Mouse (Mus musculus) heart, embryonic 10.5 days (tissue): ENCODE data around the gene Xpr1. TPM values are rescaled to one million over a fixed set of nuclear protein-coding genes. Genes with fewer than 3 reads are reported as not detected.

Source experiments
- DNase-seq: peaks from one replicate; pipeline ENCODE4 v3.0.0-alpha.2; 2017; ENCODE audit warnings: low spot score
- H3K27ac ChIP-seq: fragments of 300-500 bp; sonication (generic); 2 replicates; pipeline ENCODE4 v1.5.1; 2016; ENCODE audit warnings: mild to moderate bottlenecking
- H3K27me3 ChIP-seq: fragments of 300-500 bp; sonication (generic); 2 replicates; pipeline ENCODE4 v1.6.1; 2016; ENCODE audit warnings: mild to moderate bottlenecking; ENCODE audit not compliant: poor library complexity, insufficient read depth, severe bottlenecking
- H3K36me3 ChIP-seq: fragments of 300-500 bp; sonication (generic); 2 replicates; pipeline ENCODE4 v1.6.1; 2016; ENCODE audit warnings: mild to moderate bottlenecking, moderate library complexity
- H3K4me1 ChIP-seq: fragments of 300-500 bp; sonication (generic); 2 replicates; pipeline ENCODE4 v1.6.1; 2016; ENCODE audit warnings: mild to moderate bottlenecking
- H3K4me3 ChIP-seq: fragments of 300-500 bp; sonication (generic); 2 replicates; pipeline ENCODE4 v1.5.1; 2016; ENCODE audit warnings: mild to moderate bottlenecking, moderate library complexity
- H3K9me3 ChIP-seq: fragments of 300-500 bp; sonication (generic); 2 replicates; pipeline ENCODE4 v1.6.1; 2016; ENCODE audit warnings: mild to moderate bottlenecking, moderate library complexity
- WGBS: fragments of 180-500 bp; shearing (Covaris S2); methylation state at CpG from one replicate; pipeline ENCODE4 v1.1.7; 2016; 5-methylcytosine and 5-hydroxymethylcytosine counted together
- polyA plus RNA-seq: library from polyadenylated mRNA; unstranded; fragments of >200 nt; fragmentation: Nextera tagmentation; extraction: Ambion mirVana; gene quantifications from 2 replicates; pipeline ENCODE4 v1.2.1, GENCODE M21; 2016

Gene Xpr1
- polyA plus RNA-seq, 1 experiment from 2014 or later, result 9.6 TPM

DNA sequence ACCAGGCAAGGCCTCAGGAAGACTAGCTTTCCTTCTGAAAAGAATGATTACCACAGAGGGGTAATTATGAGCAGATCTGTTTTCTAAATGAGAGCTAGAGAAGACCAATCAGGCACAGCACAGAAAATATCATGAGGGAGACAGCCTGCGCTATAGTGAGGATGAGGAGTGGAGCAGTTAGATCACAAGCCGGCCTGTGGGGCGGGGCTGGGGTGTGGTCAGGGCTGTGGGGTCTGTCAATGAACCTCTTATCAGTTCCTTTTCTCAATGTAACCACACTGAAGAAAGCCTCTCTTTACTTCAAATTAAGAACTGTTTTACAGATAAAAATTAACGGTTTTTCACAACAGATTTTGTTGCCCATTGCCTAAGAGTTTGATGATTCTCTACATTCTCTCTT, 65.7 kb downstream of the Xpr1 start:
- peak; percentile 86 for DNase-seq
- no peaks in the 10 kb centered on the region for H3K36me3 ChIP-seq
- 72% methylated on average over 4 of the region's 4 CpGs for WGBS
- H3K9me3 ChIP-seq, result no peaks in the 10 kb centered on the region
- H3K4me3 ChIP-seq, result no peak overlapping the region
- no peak overlapping the region for H3K27ac ChIP-seq
- H3K27me3 ChIP-seq, result no peaks in the 10 kb centered on the region
- H3K4me1 ChIP-seq, result no peaks in the 10 kb centered on the region

DNA sequence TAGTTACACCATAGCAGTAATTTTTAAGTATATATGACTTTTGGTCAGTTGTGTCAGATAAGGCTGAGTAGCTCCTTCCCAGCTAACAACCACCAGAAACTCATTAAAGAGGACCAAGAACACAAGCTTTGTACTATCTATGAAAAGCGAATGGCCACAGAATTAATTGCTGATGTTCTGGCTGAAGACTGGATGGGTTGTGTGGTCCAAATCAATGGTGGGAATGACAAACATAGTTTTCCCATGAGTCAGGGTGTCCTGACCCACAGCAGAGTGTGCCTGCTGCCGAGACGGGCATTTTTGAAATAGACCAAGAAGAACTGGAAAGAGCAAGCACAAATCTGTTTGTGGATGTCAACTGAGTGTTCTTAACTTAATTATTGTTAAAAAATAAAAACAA, 68.7 kb downstream of the Xpr1 start:
- Histone ChIP-seq H3K9me3 (no peaks in the 10 kb centered on the region), H3K27ac (no peak overlapping the region), H3K4me3 (no peak overlapping the region), H3K36me3 (no peaks in the 10 kb centered on the region), H3K27me3 (no peaks in the 10 kb centered on the region), H3K4me1 (no peaks in the 10 kb centered on the region)
- no peak for DNase-seq
- 70% methylated on average over 3 of the region's 3 CpGs for WGBS

DNA sequence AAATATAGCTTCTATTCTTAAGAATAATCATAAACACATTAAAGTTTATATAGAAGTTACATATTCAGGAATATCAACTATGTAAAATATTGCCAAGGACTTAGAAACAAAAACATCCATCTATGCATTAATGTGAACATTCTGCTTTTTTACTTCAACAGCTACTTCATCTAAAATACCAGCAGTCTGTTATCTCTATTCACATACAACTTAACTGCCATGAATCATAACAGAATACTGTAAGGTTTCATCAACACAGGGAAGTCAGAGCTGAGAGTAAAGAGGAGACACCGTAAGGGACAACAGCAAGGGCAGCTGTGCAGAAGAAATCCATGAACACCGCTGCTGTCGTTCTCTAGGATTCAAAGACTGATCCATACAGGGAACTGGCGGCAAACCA, 69.9 kb downstream of the Xpr1 start:
- WGBS, result 83% methylated on average over 4 of the region's 4 CpGs

DNA sequence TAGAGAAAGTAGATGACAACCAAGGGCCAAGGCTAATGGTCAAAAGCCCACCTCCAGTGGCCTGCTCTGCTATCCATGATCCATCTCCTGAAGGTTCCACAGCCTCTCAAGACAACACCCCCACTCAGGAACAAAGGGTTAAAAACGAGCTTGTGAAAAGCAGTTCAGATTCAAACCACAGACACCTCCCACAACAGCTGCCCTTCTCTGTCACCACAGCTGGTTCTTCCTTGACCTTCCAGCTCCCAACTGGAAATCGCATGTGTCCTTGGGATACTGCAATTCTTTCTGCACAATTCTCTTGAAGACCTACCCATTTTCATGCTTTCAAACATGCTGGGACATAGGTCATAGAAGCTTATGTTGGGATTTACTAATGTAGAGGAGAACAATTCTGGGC, 73.2 kb downstream of the Xpr1 start:
- no peak for DNase-seq

More for the DNA sequence above, 69.9 kb downstream of the Xpr1 start:
- no peak for DNase-seq
- H3K36me3 ChIP-seq, result no peaks in the 10 kb centered on the region
- no peak overlapping the region for H3K4me3 ChIP-seq
- H3K4me1 ChIP-seq, result no peaks in the 10 kb centered on the region
- H3K9me3 ChIP-seq, result no peaks in the 10 kb centered on the region
- no peak overlapping the region for H3K27ac ChIP-seq
- no peaks in the 10 kb centered on the region for H3K27me3 ChIP-seq

DNA sequence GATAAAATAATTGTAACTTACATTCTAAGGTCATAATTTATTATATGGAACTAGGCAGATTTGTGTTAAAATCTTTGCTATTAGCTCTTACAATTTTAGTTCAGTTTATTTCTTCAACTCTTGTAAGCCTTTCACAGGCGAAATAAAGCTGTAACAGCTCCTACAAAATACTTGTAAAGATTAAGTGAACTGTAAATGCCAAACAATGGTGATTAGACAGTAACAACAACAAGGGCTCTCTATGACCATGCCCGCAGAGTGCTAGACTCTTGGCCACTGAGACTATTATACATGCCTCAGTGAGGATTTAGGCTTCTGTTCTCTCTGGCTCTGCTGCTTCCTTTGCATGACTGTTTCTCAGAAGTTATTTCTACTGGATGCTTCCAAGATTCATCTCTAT, 77.6 kb downstream of the Xpr1 start:
- Histone ChIP-seq H3K4me1 (no peaks in the 10 kb centered on the region), H3K27ac (no peak overlapping the region), H3K4me3 (no peak overlapping the region), H3K27me3 (no peaks in the 10 kb centered on the region), H3K9me3 (no peaks in the 10 kb centered on the region), H3K36me3 (no peaks in the 10 kb centered on the region)
- DNase-seq, result no peak
- 79% methylated on average over 2 of the region's 2 CpGs for WGBS

More for the DNA sequence above, 73.2 kb downstream of the Xpr1 start:
- Histone ChIP-seq H3K27ac (no peak overlapping the region), H3K27me3 (no peaks in the 10 kb centered on the region), H3K4me1 (no peaks in the 10 kb centered on the region), H3K36me3 (no peaks in the 10 kb centered on the region), H3K4me3 (no peak overlapping the region), H3K9me3 (no peaks in the 10 kb centered on the region)
- WGBS, result 82% methylated on average over 2 of the region's 2 CpGs

DNA sequence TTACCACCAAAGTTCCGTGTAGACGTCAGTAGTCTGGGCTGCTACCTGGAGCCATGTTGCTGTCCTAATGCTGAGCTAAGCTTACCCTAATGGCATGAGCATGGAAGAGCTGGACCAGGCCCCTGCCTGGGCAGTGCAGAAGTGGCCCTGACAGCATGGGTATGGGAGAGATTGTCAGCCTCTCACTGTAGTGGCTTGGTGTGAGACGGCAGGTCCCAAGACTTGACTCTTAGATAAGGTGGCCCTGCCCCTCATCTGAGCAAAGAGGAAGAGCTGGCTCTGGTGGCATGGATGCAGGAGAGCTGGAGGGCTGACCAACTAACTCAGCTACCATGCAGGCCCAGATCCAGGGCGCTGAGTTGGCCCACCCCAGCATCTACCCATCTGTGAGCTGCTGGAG, 79.9 kb downstream of the Xpr1 start:
- H3K27me3 ChIP-seq, result no peaks in the 10 kb centered on the region
- no peaks in the 10 kb centered on the region for H3K36me3 ChIP-seq
- 75% methylated on average over 4 of the region's 4 CpGs for WGBS
- H3K4me3 ChIP-seq, result no peak overlapping the region
- no peaks in the 10 kb centered on the region for H3K9me3 ChIP-seq
- H3K27ac ChIP-seq, result no peak overlapping the region
- no peaks in the 10 kb centered on the region for H3K4me1 ChIP-seq
- no peak for DNase-seq

DNA sequence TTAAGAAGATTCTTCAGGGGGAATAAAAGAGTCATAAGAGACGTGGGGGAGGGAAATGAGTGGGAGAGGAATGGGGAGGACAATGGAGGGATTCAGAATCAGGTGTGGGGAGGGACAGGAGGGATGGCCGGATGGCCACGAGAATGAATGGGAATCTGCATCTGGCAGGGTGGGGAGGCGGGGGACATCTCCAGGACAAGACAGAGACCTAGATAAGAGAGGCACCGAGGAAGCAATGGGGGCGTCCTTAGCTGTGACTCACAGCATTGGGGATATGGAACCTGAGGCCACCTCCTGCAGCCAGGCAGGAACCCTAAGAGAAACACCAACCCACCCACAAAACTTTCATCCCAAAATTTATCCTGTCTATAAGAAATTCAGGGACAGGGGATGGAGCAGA, 81.3 kb downstream of the Xpr1 start:
- 67% methylated on average over 6 of the region's 6 CpGs for WGBS
- DNase-seq, result no peak
- Histone ChIP-seq H3K4me3 (no peak overlapping the region), H3K9me3 (no peaks in the 10 kb centered on the region), H3K27me3 (no peaks in the 10 kb centered on the region), H3K27ac (no peak overlapping the region), H3K36me3 (0 out of 2 replicates have a peak, but pooled peaks cover under 1% of the 10 kb centered on the region), H3K4me1 (no peaks in the 10 kb centered on the region)

DNA sequence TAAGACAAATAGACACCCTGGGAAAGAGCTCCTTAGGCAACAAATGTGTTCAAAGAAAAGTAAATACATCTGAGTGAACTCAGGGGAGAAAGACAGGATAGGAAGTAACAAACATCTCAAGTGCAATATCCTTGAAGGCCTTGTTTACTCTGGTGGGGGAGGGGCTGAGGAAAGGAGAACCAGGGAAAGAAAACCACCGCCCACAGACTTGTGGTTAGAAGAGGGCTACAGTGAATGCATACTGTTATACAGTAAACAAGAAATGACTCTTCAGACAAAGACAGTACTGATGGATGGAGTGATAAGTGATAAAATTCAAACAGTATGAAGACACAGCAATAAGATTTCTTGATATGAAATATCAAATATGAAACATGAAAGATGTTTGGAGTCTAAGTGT, 95.0 kb downstream of the Xpr1 start:
- H3K36me3 ChIP-seq, result no peaks in the 10 kb centered on the region; the same call in 1 of the 2 replicates
- no peaks in the 10 kb centered on the region for H3K9me3 ChIP-seq
- no peaks in the 10 kb centered on the region for H3K4me1 ChIP-seq
- no peak overlapping the region for H3K4me3 ChIP-seq
- DNase-seq, result no peak
- H3K27me3 ChIP-seq, result no peaks in the 10 kb centered on the region
- WGBS, result 71% methylated on average over 1 of the region's 1 CpGs
- H3K27ac ChIP-seq, result no peak overlapping the region

DNA sequence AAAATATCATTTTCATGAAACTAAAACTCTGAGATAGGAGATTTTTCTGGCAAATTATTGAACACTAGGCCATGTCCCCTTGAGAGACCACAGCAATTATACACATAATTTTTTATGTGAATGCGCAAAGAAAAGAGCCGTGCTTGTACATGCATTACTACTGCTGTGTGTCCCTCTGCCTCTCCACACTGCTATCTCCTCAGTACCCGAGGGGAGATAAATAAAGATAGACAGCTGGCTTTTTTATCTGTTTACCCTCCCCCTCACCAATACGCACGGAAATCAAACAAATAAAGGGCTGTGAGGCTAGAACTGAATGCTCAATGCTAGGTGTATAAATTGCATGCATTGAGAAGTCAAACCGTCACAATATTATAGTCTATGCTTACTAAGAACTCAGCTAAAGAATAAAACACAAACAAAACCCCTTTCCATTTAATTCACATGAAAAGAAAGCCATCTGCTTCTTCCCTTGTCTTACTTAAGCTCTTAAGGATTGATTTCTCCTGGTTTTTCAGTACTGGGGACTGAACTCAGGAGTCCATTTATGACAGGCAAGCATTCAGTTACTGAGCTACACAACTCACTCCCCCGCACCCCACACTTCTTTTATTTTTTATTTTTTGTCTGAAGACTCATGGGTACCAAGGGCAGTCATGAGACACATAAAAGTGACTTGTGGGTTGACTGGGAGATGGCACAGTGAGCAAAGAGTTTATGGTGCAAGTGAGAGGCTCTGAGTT, 97.0 kb downstream of the Xpr1 start:
- DNase-seq, result no peak
- no peaks in the 10 kb centered on the region for H3K27me3 ChIP-seq
- H3K4me1 ChIP-seq, result no peaks in the 10 kb centered on the region
- 55% methylated on average over 7 of the region's 7 CpGs for WGBS
- H3K27ac ChIP-seq, result no peak overlapping the region
- H3K4me3 ChIP-seq, result no peak overlapping the region
- no peaks in the 10 kb centered on the region; the same call in 1 of the 2 replicates for H3K36me3 ChIP-seq
- no peaks in the 10 kb centered on the region for H3K9me3 ChIP-seq

DNA sequence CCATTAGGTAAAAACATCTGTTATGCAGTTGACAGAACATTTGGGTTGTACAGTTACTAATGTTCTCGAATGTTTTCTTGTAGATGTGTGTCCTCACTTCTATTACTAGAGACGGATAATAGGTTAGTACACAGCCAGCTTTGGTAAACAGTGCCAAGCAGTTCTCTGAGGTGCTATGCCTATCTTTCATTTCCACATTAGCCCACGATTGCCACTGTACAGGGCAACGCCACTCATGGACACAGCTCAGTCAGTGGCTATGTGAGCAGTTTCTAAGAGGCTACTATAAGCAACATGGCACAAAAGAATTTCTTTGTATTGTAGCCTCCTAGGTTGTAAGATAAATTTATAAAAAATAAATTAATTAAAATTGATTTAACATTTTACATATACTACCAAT, 97.7 kb downstream of the Xpr1 start:
- H3K27ac ChIP-seq, result no peak overlapping the region
- no peak for DNase-seq
- H3K9me3 ChIP-seq, result no peaks in the 10 kb centered on the region
- no peak overlapping the region for H3K4me3 ChIP-seq
- no peaks in the 10 kb centered on the region for H3K4me1 ChIP-seq
- no peaks in the 10 kb centered on the region; the same call in 1 of the 2 replicates for H3K36me3 ChIP-seq
- WGBS, result 85% methylated on average over 4 of the region's 4 CpGs
- H3K27me3 ChIP-seq, result no peaks in the 10 kb centered on the region

DNA sequence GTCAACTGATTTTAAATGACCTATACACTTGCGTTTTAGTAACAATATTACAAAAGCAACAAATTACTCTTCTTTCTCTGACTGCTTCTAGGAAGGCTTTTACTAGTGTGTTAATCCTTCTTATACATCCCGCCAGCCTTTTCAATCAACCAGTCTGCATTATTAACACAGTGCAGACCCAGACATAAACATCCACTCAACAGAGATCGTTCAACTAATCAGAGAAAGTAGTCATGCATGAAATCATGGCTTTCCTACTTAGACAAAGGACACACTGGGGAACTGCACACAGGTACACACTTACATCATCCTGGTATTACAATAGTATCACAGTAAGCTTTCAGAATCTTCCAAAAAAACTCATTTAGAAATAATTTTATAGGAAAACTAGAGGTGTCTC, 105.5 kb downstream of the Xpr1 start:
- H3K4me1 ChIP-seq, result no peaks in the 10 kb centered on the region
- H3K4me3 ChIP-seq, result no peak overlapping the region
- DNase-seq, result no peak
- no peaks in the 10 kb centered on the region for H3K9me3 ChIP-seq
- 83% methylated on average over 3 of the region's 3 CpGs for WGBS
- H3K27ac ChIP-seq, result no peak overlapping the region
- H3K36me3 ChIP-seq, result peaks cover 18% of the 10 kb centered on the region; the same call in 1 of the 2 replicates
- no peaks in the 10 kb centered on the region for H3K27me3 ChIP-seq

DNA sequence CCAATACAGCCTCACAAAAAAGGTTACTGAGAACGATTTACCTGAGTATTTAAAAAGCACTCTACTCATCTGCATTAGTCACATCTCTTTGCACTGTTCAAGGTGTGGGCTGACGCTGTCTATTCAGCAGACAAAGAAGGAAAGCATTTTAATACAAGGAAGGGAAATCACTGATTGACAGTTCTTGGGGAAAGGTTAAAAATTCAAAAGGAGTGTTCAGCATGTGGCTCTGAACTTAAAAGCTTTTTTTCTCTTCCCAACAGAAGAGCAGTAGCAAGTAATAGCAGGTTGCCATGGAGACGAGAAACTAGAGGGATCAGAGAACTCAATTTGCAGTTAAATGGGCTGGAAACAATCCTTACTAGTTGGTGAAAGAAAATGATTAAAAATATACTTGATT, 110.3 kb downstream of the Xpr1 start:
- Histone ChIP-seq H3K9me3 (no peaks in the 10 kb centered on the region), H3K36me3 (peaks cover 12% of the 10 kb centered on the region; the same call in 1 of the 2 replicates), H3K27me3 (no peaks in the 10 kb centered on the region), H3K4me3 (no peak overlapping the region), H3K27ac (no peak overlapping the region), H3K4me1 (no peaks in the 10 kb centered on the region)
- no peak for DNase-seq
- 74% methylated on average over 3 of the region's 3 CpGs for whole genome bisulfite sequencing

DNA sequence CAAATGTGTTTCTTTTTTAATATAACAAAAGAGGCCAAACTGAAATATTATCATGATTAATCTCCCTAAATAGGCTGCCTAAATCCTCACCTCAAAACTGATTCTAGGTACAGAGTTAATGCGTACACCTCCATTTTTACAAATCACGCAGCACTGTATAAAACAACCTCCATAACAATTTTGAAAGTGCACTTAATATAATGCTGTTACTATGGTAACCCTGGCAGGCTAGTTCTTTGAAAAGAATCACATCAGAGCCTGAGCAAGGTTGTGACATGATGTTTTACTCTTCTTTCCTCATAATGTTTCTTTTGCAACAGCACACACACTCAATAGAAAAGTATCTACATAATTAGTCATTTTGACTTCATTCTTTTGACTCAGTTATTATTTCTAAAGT, 113.8 kb downstream of the Xpr1 start:
- H3K4me1 ChIP-seq, result no peaks in the 10 kb centered on the region
- H3K27ac ChIP-seq, result no peak overlapping the region
- WGBS, result 91% methylated on average over 2 of the region's 2 CpGs
- DNase-seq, result no peak
- no peaks in the 10 kb centered on the region for H3K27me3 ChIP-seq
- H3K9me3 ChIP-seq, result no peaks in the 10 kb centered on the region
- H3K36me3 ChIP-seq, result peaks cover 8% of the 10 kb centered on the region; the same call in 1 of the 2 replicates
- no peak overlapping the region for H3K4me3 ChIP-seq

DNA sequence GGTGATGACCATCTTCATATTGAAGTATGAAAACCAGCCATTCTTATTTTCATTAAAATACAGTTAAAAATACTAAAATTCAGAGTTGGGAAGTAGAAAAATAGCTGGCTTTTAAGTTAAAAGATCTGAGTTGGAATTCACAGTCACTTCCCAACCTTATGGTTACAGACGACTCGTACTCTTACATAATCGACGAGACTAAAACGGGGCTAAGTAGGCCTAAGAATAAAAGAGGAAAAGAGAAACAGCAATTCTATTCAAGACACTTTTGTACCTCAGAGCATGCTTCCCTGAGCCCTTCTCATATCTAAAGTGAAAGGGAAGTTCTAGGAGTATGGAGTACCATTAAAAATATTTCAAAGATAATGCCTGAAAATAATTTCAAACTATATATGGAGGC, 119.6 kb downstream of the Xpr1 start:
- H3K4me3 ChIP-seq, result no peak overlapping the region
- no peak overlapping the region for H3K27ac ChIP-seq
- no peaks in the 10 kb centered on the region for H3K4me1 ChIP-seq
- H3K36me3 ChIP-seq, result 0 out of 2 replicates have a peak, but pooled peaks cover 3% of the 10 kb centered on the region
- 89% methylated on average over 5 of the region's 5 CpGs for WGBS
- no peaks in the 10 kb centered on the region for H3K27me3 ChIP-seq
- H3K9me3 ChIP-seq, result no peaks in the 10 kb centered on the region
- no peak for DNase-seq
